Mouse (Mus musculus): ENCODE measurements around the gene Frmd5. TPM values are rescaled to one million over a fixed set of nuclear protein-coding genes. Genes with fewer than 3 reads are reported as not detected.
"Not testable (repeated sequence)": the region's sequence is repeated elsewhere in the genome, so short reads cannot be mapped to it uniquely, and the experiment has no call there.

Frmd5 gene
- polyA plus RNA-seq, 1 experiment from 2014 or later, result 26.6 TPM

- ATAC-seq (replicated peaks; ENCODE audit: low FRiP score) (no peak), DNase-seq (ENCODE audit: low spot score) (no peak)
- Histone ChIP-seq H3K27ac (ENCODE audit: low read depth, low read length) (no peak overlapping the region), H3K9me3 (ENCODE audit: control insufficient read depth, low read length) (no peaks in the 10 kb centered on the region), H3K9ac (ENCODE audit: low read length) (no peak overlapping the region), H3K4me1 (replicated peaks; ENCODE audit: control insufficient read depth, insufficient read depth, low read length) (no peaks in the 10 kb centered on the region; the same call in 1 of the 2 replicates), H3K27me3 (ENCODE audit: control insufficient read depth, insufficient read depth, low read length) (no peaks in the 10 kb centered on the region), H3K36me3 (ENCODE audit: control insufficient read depth, insufficient read depth, low read length) (no peaks in the 10 kb centered on the region; the same call in 1 of the 2 replicates), H3K4me3 (ENCODE audit: low read depth, low read length) (no peak overlapping the region), H3K4me2 (ENCODE audit: low read depth, low read length, severe bottlenecking) (no peak overlapping the region)
- 96% methylated on average over 8 of the region's 8 CpGs for WGBS
These were observed 295.5 kb downstream of the Frmd5 start for GRCm38 (mm10) chr2:121511401-121511800.

GRCm38 (mm10) chr2:121509584-121509983 is 297.3 kb downstream of the Frmd5 start:
- no peaks in the 10 kb centered on the region for H3K27me3 ChIP-seq (ENCODE audit: control insufficient read depth, insufficient read depth, low read length)
- ATAC-seq (replicated peaks; ENCODE audit: low FRiP score), result peak; percentile 57
- 22% methylated on average over 16 of the region's 16 CpGs for WGBS
- H3K9ac ChIP-seq (ENCODE audit: low read length), result peak overlapping the region; percentile 20; the same call in 1 of the 2 replicates
- H3K4me1 ChIP-seq (replicated peaks; ENCODE audit: control insufficient read depth, insufficient read depth, low read length), result no peaks in the 10 kb centered on the region; the same call in 1 of the 2 replicates
- H3K4me3 ChIP-seq (ENCODE audit: low read depth, low read length), result peak overlapping the region; percentile 12; the same call in 1 of the 2 replicates
- no peak overlapping the region for H3K27ac ChIP-seq (ENCODE audit: low read depth, low read length)
- H3K9me3 ChIP-seq (ENCODE audit: control insufficient read depth, low read length), result no peaks in the 10 kb centered on the region
- H3K36me3 ChIP-seq (ENCODE audit: control insufficient read depth, insufficient read depth, low read length), result no peaks in the 10 kb centered on the region; the same call in 1 of the 2 replicates
- H3K4me2 ChIP-seq (ENCODE audit: low read depth, low read length, severe bottlenecking), result peak overlapping the region; percentile 28
- DNase-seq (ENCODE audit: low spot score), result peak; percentile 75

- Histone ChIP-seq H3K4me3 (ENCODE audit: low read depth, low read length) (peak overlapping the region; percentile 46), H3K4me1 (replicated peaks; ENCODE audit: control insufficient read depth, insufficient read depth, low read length) (no peaks in the 10 kb centered on the region; the same call in 1 of the 2 replicates), H3K9ac (ENCODE audit: low read length) (peak overlapping the region; percentile 53), H3K4me2 (ENCODE audit: low read depth, low read length, severe bottlenecking) (peak overlapping the region; percentile 54), H3K27ac (ENCODE audit: low read depth, low read length) (no peak overlapping the region), H3K9me3 (ENCODE audit: control insufficient read depth, low read length) (no peaks in the 10 kb centered on the region), H3K36me3 (ENCODE audit: control insufficient read depth, insufficient read depth, low read length) (no peaks in the 10 kb centered on the region; the same call in 1 of the 2 replicates), H3K27me3 (ENCODE audit: control insufficient read depth, insufficient read depth, low read length) (no peaks in the 10 kb centered on the region)
- DNase-seq (ENCODE audit: low spot score) (no peak), ATAC-seq (replicated peaks; ENCODE audit: low FRiP score) (no peak)
- WGBS, result 89% methylated on average over 2 of the region's 2 CpGs
These were observed 298.9 kb downstream of the Frmd5 start for GRCm38 (mm10) chr2:121507951-121508330.

- H3K4me3 ChIP-seq (ENCODE audit: low read depth, low read length), result peak overlapping the region; percentile 46
- H3K4me1 ChIP-seq (replicated peaks; ENCODE audit: control insufficient read depth, insufficient read depth, low read length), result no peaks in the 10 kb centered on the region; the same call in 1 of the 2 replicates
- ATAC-seq (replicated peaks; ENCODE audit: low FRiP score) (no peak), DNase-seq (ENCODE audit: low spot score) (no peak)
- H3K9ac ChIP-seq (ENCODE audit: low read length), result peak overlapping the region; percentile 53
- no peak overlapping the region for H3K27ac ChIP-seq (ENCODE audit: low read depth, low read length)
- H3K36me3 ChIP-seq (ENCODE audit: control insufficient read depth, insufficient read depth, low read length), result no peaks in the 10 kb centered on the region
- peak overlapping the region; percentile 54 for H3K4me2 ChIP-seq (ENCODE audit: low read depth, low read length, severe bottlenecking)
- no peaks in the 10 kb centered on the region for H3K9me3 ChIP-seq (ENCODE audit: control insufficient read depth, low read length)
- no peaks in the 10 kb centered on the region for H3K27me3 ChIP-seq (ENCODE audit: control insufficient read depth, insufficient read depth, low read length)
- 21% methylated on average over 12 of the region's 12 CpGs for WGBS
These were observed 299.5 kb downstream of the Frmd5 start for GRCm38 (mm10) chr2:121507173-121507950.

- H3K27ac ChIP-seq (ENCODE audit: low read depth, low read length), result not testable (repeated sequence)
- WGBS, result 6% methylated on average over 35 of the region's 42 CpGs
These were observed 300.7 kb downstream of the Frmd5 start, which contains the start of the genes Mfap1a and Wdr76 for GRCm38 (mm10) chr2:121505942-121506882. Gene Mfap1a, minus strand, starts transcription at chr2:121506665. Gene Wdr76, plus strand, starts transcription at chr2:121506723.

GRCm38 (mm10) chr2:121501550-121501949 is 305.3 kb downstream of the Frmd5 start:
- H3K27ac ChIP-seq (ENCODE audit: low read depth, low read length); H3K9ac ChIP-seq (ENCODE audit: low read length); H3K27me3 ChIP-seq (ENCODE audit: control insufficient read depth, insufficient read depth, low read length); H3K4me2 ChIP-seq (ENCODE audit: low read depth, low read length, severe bottlenecking); DNase-seq (ENCODE audit: low spot score); H3K4me1 ChIP-seq (replicated peaks; ENCODE audit: control insufficient read depth, insufficient read depth, low read length); H3K9me3 ChIP-seq (ENCODE audit: control insufficient read depth, low read length); H3K36me3 ChIP-seq (ENCODE audit: control insufficient read depth, insufficient read depth, low read length); H3K4me3 ChIP-seq (ENCODE audit: low read depth, low read length); ATAC-seq (replicated peaks; ENCODE audit: low FRiP score): not testable (repeated sequence)
- 100% methylated on average over 1 of the region's 6 CpGs for WGBS

More at GRCm38 (mm10) chr2:121505942-121506882, 300.7 kb downstream of the Frmd5 start, which contains the start of the genes Mfap1a and Wdr76:
- Histone ChIP-seq H3K9ac (ENCODE audit: low read length) (peak within 1 kb of the TSS; percentile 58), H3K4me2 (ENCODE audit: low read depth, low read length, severe bottlenecking) (peak within 1 kb of the TSS; percentile 54), H3K4me3 (ENCODE audit: low read depth, low read length) (peak within 1 kb of the TSS; percentile 46)
- H3K4me1 ChIP-seq (replicated peaks; ENCODE audit: control insufficient read depth, insufficient read depth, low read length); H3K36me3 ChIP-seq (ENCODE audit: control insufficient read depth, insufficient read depth, low read length); H3K9me3 ChIP-seq (ENCODE audit: control insufficient read depth, low read length); H3K27me3 ChIP-seq (ENCODE audit: control insufficient read depth, insufficient read depth, low read length): not testable (repeated sequence)
- DNase-seq (ENCODE audit: low spot score) (peak; percentile 91), ATAC-seq (replicated peaks; ENCODE audit: low FRiP score) (peak; percentile 90)

Other genes starting within 250 kb of the Frmd5 start
- gene Casc4, start 59.9 kb upstream of the Frmd5 start, polyA plus RNA-seq (2014; fragmentation: Nextera tagmentation; extraction: Ambion mirVana), result 25.0 and 26.7 TPM in 2 replicates
- gene Ctdspl2, start 148.9 kb upstream of the Frmd5 start, polyA plus RNA-seq (2014; fragmentation: Nextera tagmentation; extraction: Ambion mirVana), result 61.6 and 71.5 TPM in 2 replicates
- 0.33 TPM in 2 replicates for gene Mageb3, start 149.0 kb upstream of the Frmd5 start, polyA plus RNA-seq (2014; fragmentation: Nextera tagmentation; extraction: Ambion mirVana)
- 14.5 and 16.0 TPM in 2 replicates for gene Eif3j1, start 221.5 kb upstream of the Frmd5 start, polyA plus RNA-seq (2014; fragmentation: Nextera tagmentation; extraction: Ambion mirVana)